Comparison of ENCODE assay signal across 8 mouse cellular contexts in the genomic region with DNA sequence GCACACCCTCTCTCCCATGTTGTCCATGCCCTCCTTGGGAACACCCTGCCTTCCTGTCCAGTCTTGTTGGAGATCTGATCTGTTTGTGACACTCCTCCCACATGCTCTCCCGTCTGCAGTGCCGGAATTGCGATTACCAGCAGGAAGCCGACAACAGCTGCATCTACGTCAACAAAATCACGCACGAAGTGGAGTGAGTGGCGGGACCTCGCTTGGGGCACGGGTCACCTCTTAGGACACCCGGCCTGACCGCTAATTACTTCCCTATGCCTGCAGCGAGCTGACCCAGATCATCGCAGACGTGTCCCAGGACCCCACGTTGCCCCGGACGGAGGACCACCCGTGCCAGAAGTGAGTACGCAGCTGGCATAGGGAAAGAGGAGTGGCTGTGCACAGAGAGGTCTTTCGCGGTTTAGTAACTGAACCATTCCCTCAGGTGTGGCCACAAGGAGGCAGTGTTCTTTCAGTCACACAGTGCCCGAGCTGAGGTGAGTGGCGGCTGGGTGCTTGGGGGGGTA. TPM values are rescaled to one million over a fixed set of nuclear protein-coding genes. Genes with fewer than 3 reads are reported as not detected.
DNase-seq lines count a peak whose midpoint lies in the region; ATAC-seq and TF ChIP-seq lines count a peak whose summit lies in the region.

No protein-coding gene starts in this region.

- H3K27me3 ChIP-seq in liver, embryonic 15.5 days = no peaks in the 10 kb centered on the region

- H3K4me1 ChIP-seq in cortical plate, adult 2 months (ENCODE audit: control insufficient read depth, insufficient read depth, low read length) = peaks cover 1% of the 10 kb centered on the region; the same call in 1 of the 2 replicates
- H3K4me1 ChIP-seq in liver, embryonic 15.5 days (replicated peaks) = peaks cover 25% of the 10 kb centered on the region

- H3K4me3 ChIP-seq in cortical plate, adult 2 months (ENCODE audit: insufficient read depth, low read length) = peak overlapping the region; percentile 63
- H3K4me3 ChIP-seq in liver, embryonic 15.5 days (replicated peaks) = peak overlapping the region; percentile 75

- peak; percentile 29; the same call in 1 of the 2 replicates for TF ChIP-seq CTCF in cortical plate, adult 2 months (IDR thresholded peaks at IDR 0.05; ENCODE audit: extremely low read depth, insufficient read depth, low read length)

- H3K27ac ChIP-seq in cortical plate, adult 2 months (ENCODE audit: insufficient read depth, low read length) = peak overlapping the region; percentile 25; the same call in 1 of the 2 replicates
- H3K27ac ChIP-seq in liver, embryonic 15.5 days (replicated peaks) = peak overlapping the region; percentile 92

- DNase-seq in 3T3-L1 (ENCODE audit: low read depth, low spot score) (peak; percentile 67), WW6 (ENCODE audit: low read depth, low spot score) (peak; percentile 61)
- DNase-seq in heart, adult 18-20 months = peak; percentile 49 to 57
- DNase-seq in kidney, adult 8-10 months = peak; percentile 60 to 76
- DNase-seq in natural killer cell, adult 2 months (ENCODE audit: low spot score in 2 of 2) = peak; percentile 67 to 73
- peak; percentile 61 for DNase-seq in testis, postnatal 14 days (ENCODE audit: low spot score)

- TF ChIP-seq POLR2A in cortical plate, adult 2 months (IDR thresholded peaks at IDR 0.05; ENCODE audit: extremely low read depth, insufficient read depth, low read length) = no peak

- H3K9ac ChIP-seq in liver, embryonic 15.5 days = peak overlapping the region; percentile 67

- H3K36me3 ChIP-seq in liver, embryonic 15.5 days (replicated peaks) = peaks cover 14% of the 10 kb centered on the region

- peak; percentile 9; the same call in 1 of the 2 replicates for ATAC-seq in liver, embryonic 15.5 days (ENCODE audit: insufficient read depth)

- H3K4me2 ChIP-seq in liver, embryonic 15.5 days = peak overlapping the region; percentile 95

- no peaks in the 10 kb centered on the region for H3K9me3 ChIP-seq in liver, embryonic 15.5 days (replicated peaks)

- WGBS in liver, embryonic 15.5 days (ENCODE audit: insufficient replicate concordance) = 4% methylated on average over 24 of the region's 24 CpGs

RNA-seq across cellular contexts. Expression of gene Tbcb, which starts 0.6 kb away (rescaled TPM):
- 136 and 139 TPM in 2 replicates for polyA plus RNA-seq in cortical plate, adult 2 months (2012; rRNA removed)
- 10 to 100 TPM; 57.8 to 68.2 TPM for total RNA-seq in heart, adult 18-20 months (2021)
- polyA plus RNA-seq in liver, embryonic 15.5 days (2015; fragmentation: Nextera tagmentation; extraction: Ambion mirVana) = 42.0 and 44.0 TPM in 2 replicates

RNA-seq across cellular contexts. Expression of gene Polr2i, which starts 0.9 kb away (rescaled TPM):
- 152 and 157 TPM in 2 replicates for polyA plus RNA-seq in cortical plate, adult 2 months (2012; rRNA removed)
- total RNA-seq in heart, adult 18-20 months (2021) = 10 to 100 TPM; 51.1 to 53.7 TPM
- 43.3 and 44.4 TPM in 2 replicates for polyA plus RNA-seq in liver, embryonic 15.5 days (2015; fragmentation: Nextera tagmentation; extraction: Ambion mirVana)

RNA-seq across cellular contexts. Expression of gene Ovol3, which starts 2.8 kb away (rescaled TPM):
- polyA plus RNA-seq in cortical plate, adult 2 months (2012; rRNA removed) = 0.15 TPM in 1 of 2 replicates, not detected in the other
- total RNA-seq in heart, adult 18-20 months (2021) = not detected
- not detected in 2 replicates for polyA plus RNA-seq in liver, embryonic 15.5 days (2015; fragmentation: Nextera tagmentation; extraction: Ambion mirVana)

RNA-seq across cellular contexts. Expression of gene Capns1, which starts 34.1 kb away (rescaled TPM):
- polyA plus RNA-seq in cortical plate, adult 2 months (2012; rRNA removed) = 254 and 279 TPM in 2 replicates
- 100 to 1,000 TPM; 277 to 293 TPM for total RNA-seq in heart, adult 18-20 months (2021)
- polyA plus RNA-seq in liver, embryonic 15.5 days (2015; fragmentation: Nextera tagmentation; extraction: Ambion mirVana) = 36.2 and 40.8 TPM in 2 replicates

RNA-seq across cellular contexts. Expression of gene Thap8, which starts 47.2 kb away (rescaled TPM):
- 0.19 and 0.38 TPM in 2 replicates for polyA plus RNA-seq in cortical plate, adult 2 months (2012; rRNA removed)
- not detected for total RNA-seq in heart, adult 18-20 months (2021)
- 0.17 TPM in 2 replicates for polyA plus RNA-seq in liver, embryonic 15.5 days (2015; fragmentation: Nextera tagmentation; extraction: Ambion mirVana)

Comparison
In these comparisons a context has a peak if more than half of its experiments do, and no peak if none do; other contexts are left out.
1. Peak in every context shown above with its lines: DNase-seq, ATAC-seq, H3K4me3 ChIP-seq and H3K27ac ChIP-seq.